Mouse (Mus musculus): Measurements from ENCODE around the gene Tprgl. TPM values are rescaled to one million over a fixed set of nuclear protein-coding genes. Genes with fewer than 3 reads are reported as not detected.

Gene Tprgl
- polyA plus RNA-seq, 1 experiment from 2014 or later: 148 TPM

GRCm38 (mm10) chr4:154142211-154143040, 18.0 kb downstream of the Tprgl start, which contains the start of gene Wrap73:
Gene Wrap73, plus strand, starts transcription at chr4:154142372.
- Histone ChIP-seq H3K4me1 (ENCODE audit: control insufficient read depth in 2 of 2, insufficient read depth in 2 of 2, low read length in 2 of 2) (peaks cover 12 to 27% of the 10 kb centered on the region in 2 experiments; a peak in 3 of 4 replicates), H3K27me3 (ENCODE audit: control insufficient read depth, insufficient read depth, low read length) (peaks cover 46% of the 10 kb centered on the region), H3K9ac (ENCODE audit: low read length) (peak within 1 kb of the TSS; percentile 88), H3K9me3 (ENCODE audit: control insufficient read depth, low read length) (no peaks in the 10 kb centered on the region), H3K4me2 (ENCODE audit: low read length) (peak within 1 kb of the TSS; percentile 94), H3K4me3 (ENCODE audit: control insufficient read depth in 1 of 2, insufficient read depth in 1 of 2, low read depth in 1 of 2, low read length in 2 of 2) (peak within 1 kb of the TSS; percentile 91 to 98), H3K27ac (replicated peaks in 1 of 2; ENCODE audit: control insufficient read depth in 1 of 2, insufficient read depth in 1 of 2, low read depth in 2 of 2, low read length in 2 of 2) (peak within 1 kb of the TSS; percentile 71 to 81), H3K36me3 (ENCODE audit: control insufficient read depth, insufficient read depth, low read length) (peaks cover 14% of the 10 kb centered on the region)
- 2% methylated on average over 49 of the region's 49 CpGs for WGBS
- peak; percentile 84 for ATAC-seq (ENCODE audit: insufficient number of reproducible peaks, insufficient read depth, low FRiP score, low read depth)

- Histone ChIP-seq H3K27ac (replicated peaks in 1 of 2; ENCODE audit: control insufficient read depth in 1 of 2, insufficient read depth in 1 of 2, low read depth in 2 of 2, low read length in 2 of 2) (no peak overlapping the region), H3K36me3 (ENCODE audit: control insufficient read depth, insufficient read depth, low read length) (peaks cover 2% of the 10 kb centered on the region; the same call in 1 of the 2 replicates), H3K9ac (ENCODE audit: low read length) (no peak overlapping the region), H3K4me1 (ENCODE audit: control insufficient read depth in 2 of 2, insufficient read depth in 2 of 2, low read length in 2 of 2) (peaks cover 12 to 27% of the 10 kb centered on the region in 2 experiments; a peak in 3 of 4 replicates), H3K9me3 (ENCODE audit: control insufficient read depth, low read length) (no peaks in the 10 kb centered on the region), H3K4me3 (ENCODE audit: control insufficient read depth in 1 of 2, insufficient read depth in 1 of 2, low read depth in 1 of 2, low read length in 2 of 2) (peak overlapping the region; percentile 15 to 91), H3K27me3 (ENCODE audit: control insufficient read depth, insufficient read depth, low read length) (peaks cover 55% of the 10 kb centered on the region), H3K4me2 (ENCODE audit: low read length) (peak overlapping the region; percentile 87)
- ATAC-seq (ENCODE audit: insufficient number of reproducible peaks, insufficient read depth, low FRiP score, low read depth): no peak
- WGBS: 2% methylated on average over 42 of the region's 42 CpGs
Measured at GRCm38 (mm10) chr4:154141009-154141867, 19.2 kb downstream of the Tprgl start.

GRCm38 (mm10) chr4:154140213-154141008, 20.1 kb downstream of the Tprgl start:
- peaks cover 64% of the 10 kb centered on the region for H3K27me3 ChIP-seq (ENCODE audit: control insufficient read depth, insufficient read depth, low read length)
- WGBS: 2% methylated on average over 42 of the region's 46 CpGs
- no peaks in the 10 kb centered on the region for H3K36me3 ChIP-seq (ENCODE audit: control insufficient read depth, insufficient read depth, low read length)
- H3K4me2 ChIP-seq (ENCODE audit: low read length): peak overlapping the region; percentile 87
- H3K27ac ChIP-seq (replicated peaks in 1 of 2; ENCODE audit: control insufficient read depth in 1 of 2, insufficient read depth in 1 of 2, low read depth in 2 of 2, low read length in 2 of 2): no peak overlapping the region
- ATAC-seq (ENCODE audit: insufficient number of reproducible peaks, insufficient read depth, low FRiP score, low read depth): no peak
- H3K9me3 ChIP-seq (ENCODE audit: control insufficient read depth, low read length): no peaks in the 10 kb centered on the region
- peak overlapping the region; percentile 63 for H3K9ac ChIP-seq (ENCODE audit: low read length)
- H3K4me1 ChIP-seq (ENCODE audit: control insufficient read depth in 2 of 2, insufficient read depth in 2 of 2, low read length in 2 of 2): peaks cover 12 to 27% of the 10 kb centered on the region in 2 experiments; a peak in 3 of 4 replicates
- peak overlapping the region; percentile 47 to 91 for H3K4me3 ChIP-seq (ENCODE audit: control insufficient read depth in 1 of 2, insufficient read depth in 1 of 2, low read depth in 1 of 2, low read length in 2 of 2)

- H3K4me3 ChIP-seq (ENCODE audit: control insufficient read depth in 1 of 2, insufficient read depth in 1 of 2, low read depth in 1 of 2, low read length in 2 of 2): peak within 1 kb of the TSS; percentile 47 to 91
- H3K9ac ChIP-seq (ENCODE audit: low read length): peak within 1 kb of the TSS; percentile 63
- H3K36me3 ChIP-seq (ENCODE audit: control insufficient read depth, insufficient read depth, low read length): no peaks in the 10 kb centered on the region
- peaks cover 12 to 27% of the 10 kb centered on the region in 2 experiments; a peak in 3 of 4 replicates for H3K4me1 ChIP-seq (ENCODE audit: control insufficient read depth in 2 of 2, insufficient read depth in 2 of 2, low read length in 2 of 2)
- H3K27ac ChIP-seq (replicated peaks in 1 of 2; ENCODE audit: control insufficient read depth in 1 of 2, insufficient read depth in 1 of 2, low read depth in 2 of 2, low read length in 2 of 2): no peak within 1 kb of the TSS
- ATAC-seq (ENCODE audit: insufficient number of reproducible peaks, insufficient read depth, low FRiP score, low read depth): no peak
- H3K9me3 ChIP-seq (ENCODE audit: control insufficient read depth, low read length): no peaks in the 10 kb centered on the region
- H3K27me3 ChIP-seq (ENCODE audit: control insufficient read depth, insufficient read depth, low read length): peaks cover 68% of the 10 kb centered on the region
- H3K4me2 ChIP-seq (ENCODE audit: low read length): peak within 1 kb of the TSS; percentile 87
- WGBS: 0% methylated on average over 3 of the region's 4 CpGs
Measured at GRCm38 (mm10) chr4:154140182-154140212, 20.5 kb downstream of the Tprgl start, which contains the start of gene Trp73. Gene Trp73, minus strand, starts transcription at chr4:154140208.

- Histone ChIP-seq H3K9me3 (ENCODE audit: control insufficient read depth, low read length) (no peaks in the 10 kb centered on the region), H3K4me3 (ENCODE audit: control insufficient read depth in 1 of 2, insufficient read depth in 1 of 2, low read depth in 1 of 2, low read length in 2 of 2) (peak overlapping the region; percentile 47 to 91), H3K9ac (ENCODE audit: low read length) (peak overlapping the region; percentile 63), H3K4me2 (ENCODE audit: low read length) (peak overlapping the region; percentile 87), H3K27ac (replicated peaks in 1 of 2; ENCODE audit: control insufficient read depth in 1 of 2, insufficient read depth in 1 of 2, low read depth in 2 of 2, low read length in 2 of 2) (no peak overlapping the region), H3K27me3 (ENCODE audit: control insufficient read depth, insufficient read depth, low read length) (peaks cover 71% of the 10 kb centered on the region), H3K4me1 (ENCODE audit: control insufficient read depth in 2 of 2, insufficient read depth in 2 of 2, low read length in 2 of 2) (peaks cover 12 to 27% of the 10 kb centered on the region in 2 experiments; a peak in 3 of 4 replicates), H3K36me3 (ENCODE audit: control insufficient read depth, insufficient read depth, low read length) (no peaks in the 10 kb centered on the region)
- under 1% methylated on average over 51 of the region's 59 CpGs for WGBS
- ATAC-seq (ENCODE audit: insufficient number of reproducible peaks, insufficient read depth, low FRiP score, low read depth): no peak
Measured at GRCm38 (mm10) chr4:154139671-154140181, 20.7 kb downstream of the Tprgl start.

- no peak overlapping the region for H3K27ac ChIP-seq (replicated peaks in 1 of 2; ENCODE audit: control insufficient read depth in 1 of 2, insufficient read depth in 1 of 2, low read depth in 2 of 2, low read length in 2 of 2)
- no peak overlapping the region for H3K4me3 ChIP-seq (ENCODE audit: control insufficient read depth in 1 of 2, insufficient read depth in 1 of 2, low read depth in 1 of 2, low read length in 2 of 2)
- H3K9ac ChIP-seq (ENCODE audit: low read length): no peak overlapping the region
- no peaks in the 10 kb centered on the region for H3K9me3 ChIP-seq (ENCODE audit: control insufficient read depth, low read length)
- H3K4me1 ChIP-seq (ENCODE audit: control insufficient read depth in 2 of 2, insufficient read depth in 2 of 2, low read length in 2 of 2): peaks cover 8 to 18% of the 10 kb centered on the region in 2 experiments; a peak in 3 of 4 replicates
- H3K4me2 ChIP-seq (ENCODE audit: low read length): no peak overlapping the region
- ATAC-seq (ENCODE audit: insufficient number of reproducible peaks, insufficient read depth, low FRiP score, low read depth): no peak
- 63% methylated on average over 5 of the region's 5 CpGs for WGBS
- peaks cover 78% of the 10 kb centered on the region for H3K27me3 ChIP-seq (ENCODE audit: control insufficient read depth, insufficient read depth, low read length)
- no peaks in the 10 kb centered on the region for H3K36me3 ChIP-seq (ENCODE audit: control insufficient read depth, insufficient read depth, low read length)
Measured at GRCm38 (mm10) chr4:154137139-154137538, 23.3 kb downstream of the Tprgl start.

GRCm38 (mm10) chr4:154134803-154135202, 25.7 kb downstream of the Tprgl start:
- WGBS: 61% methylated on average over 4 of the region's 4 CpGs
- no peak for ATAC-seq (ENCODE audit: insufficient number of reproducible peaks, insufficient read depth, low FRiP score, low read depth)

More at GRCm38 (mm10) chr4:154134803-154135202, 25.7 kb downstream of the Tprgl start:
- no peak overlapping the region for H3K27ac ChIP-seq (replicated peaks in 1 of 2; ENCODE audit: control insufficient read depth in 1 of 2, insufficient read depth in 1 of 2, low read depth in 2 of 2, low read length in 2 of 2)
- H3K36me3 ChIP-seq (ENCODE audit: control insufficient read depth, insufficient read depth, low read length): no peaks in the 10 kb centered on the region
- no peak overlapping the region for H3K4me3 ChIP-seq (ENCODE audit: control insufficient read depth in 1 of 2, insufficient read depth in 1 of 2, low read depth in 1 of 2, low read length in 2 of 2)
- H3K9ac ChIP-seq (ENCODE audit: low read length): no peak overlapping the region
- H3K9me3 ChIP-seq (ENCODE audit: control insufficient read depth, low read length): no peaks in the 10 kb centered on the region
- no peak overlapping the region for H3K4me2 ChIP-seq (ENCODE audit: low read length)
- H3K4me1 ChIP-seq (ENCODE audit: control insufficient read depth in 2 of 2, insufficient read depth in 2 of 2, low read length in 2 of 2): peaks cover 0 to 4% of the 10 kb centered on the region in 2 experiments; a peak in 1 of 4 replicates
- peaks cover 61% of the 10 kb centered on the region for H3K27me3 ChIP-seq (ENCODE audit: control insufficient read depth, insufficient read depth, low read length)
